Mouse (Mus musculus): ENCODE results near the gene 4930578G10Rik. TPM values are rescaled to one million over a fixed set of nuclear protein-coding genes. Genes with fewer than 3 reads are reported as not detected.
"Not testable (repeated sequence)": the region's sequence is repeated elsewhere in the genome, so short reads cannot be mapped to it uniquely, and the experiment has no call there.

The 4930578G10Rik gene
- polyA plus RNA-seq (2012; rRNA removed) = 0.27 TPM in 1 of 2 replicates, not detected in the other

DNA sequence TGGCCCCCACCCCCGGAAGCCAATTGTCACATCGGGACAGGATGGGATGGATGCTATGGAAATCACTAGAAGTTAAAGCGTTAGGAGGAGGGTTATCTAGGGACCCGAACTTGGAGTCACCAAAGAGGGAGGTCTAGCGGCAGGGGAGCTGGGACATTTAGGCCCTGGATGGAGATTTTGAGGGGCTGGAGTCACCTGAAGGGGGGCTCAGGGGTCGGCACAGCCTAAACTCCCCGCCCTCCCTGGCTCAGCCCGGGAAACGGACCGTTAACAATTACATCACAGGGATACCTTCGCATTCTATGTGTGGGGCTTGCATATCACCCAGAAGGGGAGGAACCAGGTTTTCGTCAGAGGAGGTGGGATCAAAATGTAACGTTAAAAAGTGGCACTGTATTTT, at the start of gene 4930578G10Rik:
4930578G10Rik (plus strand) TSS at position 301 of the 400 bp plus-strand sequence.
- H3K4me1 ChIP-seq (ENCODE audit: control insufficient read depth, insufficient read depth, low read length); H3K4me3 ChIP-seq (replicated peaks; ENCODE audit: extremely low read depth, low read depth, low read length); DNase-seq: not testable (repeated sequence)
- no CpG with 5 or more reads among the region's 13 CpGs for WGBS

GRCm38 (mm10) chr4:42756477-42756876, 21.1 kb downstream of the 4930578G10Rik start, which contains the start of gene Ccl19:
Gene Ccl19, minus strand, starts transcription at chr4:42756577.
- WGBS = no CpG with 5 or more reads among the region's 6 CpGs
- not testable (repeated sequence) for DNase-seq; H3K4me3 ChIP-seq (replicated peaks; ENCODE audit: extremely low read depth, low read depth, low read length); H3K4me1 ChIP-seq (ENCODE audit: control insufficient read depth, insufficient read depth, low read length)

DNA sequence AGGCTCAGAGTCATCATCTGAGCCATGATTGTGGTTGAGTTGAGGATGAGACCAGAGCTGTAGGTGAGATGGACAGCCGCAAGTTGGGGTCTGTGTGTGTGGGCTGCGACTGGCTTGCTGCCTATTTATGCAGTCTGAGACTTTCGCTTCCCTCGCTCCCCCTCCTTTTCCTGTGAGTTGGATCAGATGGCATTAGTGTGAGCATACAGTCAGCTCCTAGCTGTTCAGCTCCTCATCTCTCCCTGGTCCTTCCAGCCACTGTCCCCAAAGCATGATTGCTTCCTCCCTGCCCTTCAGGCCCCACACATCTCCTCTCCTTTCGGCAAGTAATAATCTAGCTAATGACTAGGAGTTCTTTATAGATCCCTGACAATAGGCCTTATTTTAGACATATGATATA, 38.5 kb downstream of the 4930578G10Rik start, which contains the start of gene Ccl21a:
Ccl21a (minus strand) TSS at position 101 of the 400 bp plus-strand sequence.
- not testable (repeated sequence) for DNase-seq; H3K4me1 ChIP-seq (ENCODE audit: control insufficient read depth, insufficient read depth, low read length); H3K4me3 ChIP-seq (replicated peaks; ENCODE audit: extremely low read depth, low read depth, low read length)
- WGBS = no CpG with 5 or more reads among the region's 5 CpGs

DNA sequence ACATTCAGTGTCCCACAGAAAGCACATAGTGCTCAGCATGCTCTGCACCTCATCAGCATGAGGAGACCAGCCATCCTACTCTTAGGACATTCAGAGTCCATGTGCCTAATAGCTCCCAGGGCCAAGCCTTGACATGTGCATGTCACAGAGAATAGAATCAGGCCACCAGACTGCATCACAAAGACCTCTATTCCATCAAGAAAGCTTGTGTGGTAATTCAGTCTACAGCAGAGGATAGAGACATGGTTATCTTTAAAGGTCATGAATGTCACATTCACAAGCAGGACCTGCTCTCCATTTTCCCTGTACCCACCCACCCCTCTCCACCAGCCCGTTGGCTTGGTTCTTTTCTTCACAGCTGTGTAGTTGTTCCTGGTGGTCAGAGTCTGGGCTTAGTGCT, 118.4 kb downstream of the 4930578G10Rik start, which contains the start of gene Fam205a1:
Fam205a1 (minus strand) TSS at position 101 of the 400 bp plus-strand sequence.
- 71% methylated on average over 1 of the region's 1 CpGs for WGBS
- H3K4me3 ChIP-seq (replicated peaks; ENCODE audit: extremely low read depth, low read depth, low read length); H3K4me1 ChIP-seq (ENCODE audit: control insufficient read depth, insufficient read depth, low read length); DNase-seq: not testable (repeated sequence)

GRCm38 (mm10) chr4:42856671-42857070, 121.3 kb downstream of the 4930578G10Rik start, which contains the start of gene Gm12394:
Gene Gm12394, minus strand, starts transcription at chr4:42856771.
- DNase-seq; H3K4me3 ChIP-seq (replicated peaks; ENCODE audit: extremely low read depth, low read depth, low read length); H3K4me1 ChIP-seq (ENCODE audit: control insufficient read depth, insufficient read depth, low read length): not testable (repeated sequence)
- WGBS = 62% methylated on average over 1 of the region's 1 CpGs

GRCm38 (mm10) chr4:42860483-42860882, 125.1 kb downstream of the 4930578G10Rik start:
- not testable (repeated sequence) for DNase-seq; H3K4me3 ChIP-seq (replicated peaks; ENCODE audit: extremely low read depth, low read depth, low read length); H3K4me1 ChIP-seq (ENCODE audit: control insufficient read depth, insufficient read depth, low read length)
- WGBS = 66% methylated on average over 9 of the region's 9 CpGs

DNA sequence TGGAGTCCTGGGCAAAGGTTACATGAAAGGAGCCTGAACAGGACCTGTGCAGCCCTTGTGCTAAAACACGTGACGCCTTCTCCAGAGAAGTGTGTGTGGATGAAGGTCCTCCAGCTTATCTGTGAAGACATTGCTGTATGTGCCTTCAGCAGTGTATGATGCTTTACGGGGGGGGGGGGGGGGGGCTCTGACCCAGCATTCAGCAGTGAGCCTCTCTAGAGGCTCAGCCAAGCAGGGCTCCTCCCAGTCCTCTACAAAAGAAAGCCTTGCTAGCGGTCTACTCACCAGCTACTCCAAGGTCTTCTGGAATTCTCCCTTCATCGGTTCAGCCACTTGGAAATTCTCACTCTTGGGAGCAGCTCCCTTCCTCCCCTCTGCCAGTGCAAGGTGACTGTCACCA, 128.1 kb downstream of the 4930578G10Rik start:
- not testable (repeated sequence) for H3K4me1 ChIP-seq (ENCODE audit: control insufficient read depth, insufficient read depth, low read length); DNase-seq; H3K4me3 ChIP-seq (replicated peaks; ENCODE audit: extremely low read depth, low read depth, low read length)
- 82% methylated on average over 5 of the region's 5 CpGs for WGBS

GRCm38 (mm10) chr4:42867390-42867789, 132.0 kb downstream of the 4930578G10Rik start:
- 43% methylated on average over 3 of the region's 3 CpGs for WGBS
- H3K4me1 ChIP-seq (ENCODE audit: control insufficient read depth, insufficient read depth, low read length) = no peaks in the 10 kb centered on the region
- TF ChIP-seq POLR2A (IDR thresholded peaks at IDR 0.05; ENCODE audit: borderline replicate concordance, extremely low read depth, low read depth, low read length) (no peak), CTCF (IDR thresholded peaks at IDR 0.05; ENCODE audit: insufficient read depth, low read length) (no peak)
- no peak overlapping the region for H3K4me3 ChIP-seq (replicated peaks; ENCODE audit: extremely low read depth, low read depth, low read length)
- no peak for DNase-seq

- Histone ChIP-seq H3K4me3 (replicated peaks; ENCODE audit: extremely low read depth, low read depth, low read length) (no peak overlapping the region), H3K4me1 (ENCODE audit: control insufficient read depth, insufficient read depth, low read length) (no peaks in the 10 kb centered on the region)
- no peak for TF ChIP-seq CTCF (IDR thresholded peaks at IDR 0.05; ENCODE audit: insufficient read depth, low read length)
- TF ChIP-seq POLR2A (IDR thresholded peaks at IDR 0.05; ENCODE audit: borderline replicate concordance, extremely low read depth, low read depth, low read length) = no peak
- no peak for DNase-seq
- 83% methylated on average over 5 of the region's 5 CpGs for WGBS
These were observed 132.8 kb downstream of the 4930578G10Rik start for GRCm38 (mm10) chr4:42868193-42868592.

DNA sequence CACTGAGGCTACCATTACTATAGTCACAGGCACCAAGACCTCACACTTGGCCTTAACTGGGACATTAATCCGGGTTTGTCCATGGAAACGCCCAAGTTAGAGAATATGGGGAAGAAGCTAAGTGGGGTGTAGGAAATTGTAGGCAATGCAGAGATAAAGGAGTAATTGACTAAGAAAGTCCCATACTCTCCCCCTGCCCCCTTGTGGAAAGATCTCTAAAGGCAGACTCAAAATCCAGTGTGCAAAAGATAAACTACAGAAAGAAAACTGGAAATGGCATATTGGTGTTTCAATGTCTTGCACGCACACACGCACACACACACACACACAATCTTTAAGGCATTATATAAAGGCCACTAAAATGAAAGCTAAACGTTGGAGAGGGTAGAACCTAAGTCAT, 135.4 kb downstream of the 4930578G10Rik start:
- Histone ChIP-seq H3K4me3 (replicated peaks; ENCODE audit: extremely low read depth, low read depth, low read length) (no peak overlapping the region), H3K4me1 (ENCODE audit: control insufficient read depth, insufficient read depth, low read length) (no peaks in the 10 kb centered on the region)
- TF ChIP-seq POLR2A (IDR thresholded peaks at IDR 0.05; ENCODE audit: borderline replicate concordance, extremely low read depth, low read depth, low read length) = no peak
- no peak for TF ChIP-seq CTCF (IDR thresholded peaks at IDR 0.05; ENCODE audit: insufficient read depth, low read length)
- 74% methylated on average over 5 of the region's 5 CpGs for whole genome bisulfite sequencing
- no peak for DNase-seq

- no peaks in the 10 kb centered on the region for H3K4me1 ChIP-seq (ENCODE audit: control insufficient read depth, insufficient read depth, low read length)
- TF ChIP-seq POLR2A (IDR thresholded peaks at IDR 0.05; ENCODE audit: borderline replicate concordance, extremely low read depth, low read depth, low read length) (no peak), CTCF (IDR thresholded peaks at IDR 0.05; ENCODE audit: insufficient read depth, low read length) (no peak)
- no peak for DNase-seq
- WGBS = 89% methylated on average over 7 of the region's 7 CpGs
- no peak overlapping the region for H3K4me3 ChIP-seq (replicated peaks; ENCODE audit: extremely low read depth, low read depth, low read length)
These were observed 136.8 kb downstream of the 4930578G10Rik start for GRCm38 (mm10) chr4:42872151-42872550.

Data from lung, adult 2 months (tissue).